Mouse (Mus musculus) mouse trophoblast stem cell (cell line): ENCODE results near the gene Larp6.

Experiments
- in situ Hi-C, 2 experiments: fragments of 300-500 bp; cut with MseI, MboI; formaldehyde crosslinking; loops; 2 replicates in 1 of 2; 3 replicates in 1 of 2; pipeline ENCODE4 v1.15.1; 2025

Larp6 gene

GRCm38 (mm10) chr9:60712771-60713541, at the start of gene Larp6:
Larp6 (plus strand) TSS chr9:60712989.
- in situ Hi-C loops = loop anchor here in 1 of 2 experiments (10.0 kb wide), 1 partner anchor 142 kb away; no protein-coding TSS in a partner anchor

- in situ Hi-C loops = no loop called here
Observed at GRCm38 (mm10) chr9:60664385-60664784, 48.4 kb upstream of the Larp6 start.

DNA sequence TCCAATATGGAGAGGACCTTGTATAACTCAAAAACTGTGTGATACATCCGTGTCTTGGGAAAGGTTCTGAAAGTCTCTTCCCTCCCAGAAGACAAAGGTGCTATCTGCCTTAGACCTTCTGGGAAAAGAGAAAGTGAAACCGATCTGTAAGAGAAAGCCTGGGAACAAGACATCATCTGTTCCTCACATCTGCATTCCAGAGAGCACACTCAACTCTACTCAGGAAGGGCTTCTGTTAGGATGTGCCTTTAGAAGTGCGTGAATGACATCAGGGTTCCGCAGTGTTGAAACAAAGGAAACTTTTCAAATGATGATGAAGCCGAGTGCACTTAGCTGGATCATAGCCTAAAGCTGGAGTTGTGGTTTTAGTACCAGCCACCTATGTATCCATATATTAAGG, 47.9 kb upstream of the Larp6 start:
- in situ Hi-C loops = no loop called here

DNA sequence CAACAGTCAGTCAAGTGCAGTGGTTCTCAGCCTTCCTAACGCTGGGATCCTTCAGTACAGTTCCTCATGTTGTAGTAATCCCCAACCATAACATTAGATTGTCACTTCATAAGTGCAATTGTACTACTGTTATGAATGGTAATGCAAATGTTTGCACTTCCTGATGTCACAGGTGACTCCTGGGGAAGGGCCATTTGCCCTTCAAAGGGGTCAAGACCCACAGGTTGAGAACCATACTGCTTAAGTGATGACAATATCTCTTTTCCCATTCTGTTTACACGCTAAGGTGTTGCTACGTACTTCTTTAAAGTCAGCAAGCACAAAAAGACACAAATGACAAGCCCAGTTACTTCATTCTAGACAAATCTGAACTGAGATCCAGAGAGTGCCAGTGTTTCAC, 47.3 kb upstream of the Larp6 start:
- in situ Hi-C loops = no loop called here

GRCm38 (mm10) chr9:60668886-60669285, 43.9 kb upstream of the Larp6 start:
- in situ Hi-C loops = no loop called here

DNA sequence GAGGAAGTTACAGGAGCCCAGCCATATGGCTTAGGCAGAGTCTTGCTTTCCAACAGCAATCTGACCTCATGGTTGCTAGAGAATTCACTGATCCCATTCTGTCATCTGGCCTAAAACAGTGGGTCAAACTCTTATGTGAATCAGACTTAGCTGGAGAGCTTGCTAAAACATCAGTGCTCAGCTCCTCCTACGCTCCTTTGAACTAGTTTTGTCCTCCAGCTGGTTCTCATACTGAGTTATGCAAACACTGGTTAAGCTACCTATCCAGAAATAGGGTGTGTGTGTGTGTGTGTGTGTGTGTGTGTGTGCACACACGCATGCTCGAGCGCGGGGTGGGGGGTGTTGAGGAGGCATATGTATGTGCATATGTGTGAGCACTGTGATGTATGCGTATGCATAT, 40.2 kb upstream of the Larp6 start:
- in situ Hi-C loops = no loop called here

DNA sequence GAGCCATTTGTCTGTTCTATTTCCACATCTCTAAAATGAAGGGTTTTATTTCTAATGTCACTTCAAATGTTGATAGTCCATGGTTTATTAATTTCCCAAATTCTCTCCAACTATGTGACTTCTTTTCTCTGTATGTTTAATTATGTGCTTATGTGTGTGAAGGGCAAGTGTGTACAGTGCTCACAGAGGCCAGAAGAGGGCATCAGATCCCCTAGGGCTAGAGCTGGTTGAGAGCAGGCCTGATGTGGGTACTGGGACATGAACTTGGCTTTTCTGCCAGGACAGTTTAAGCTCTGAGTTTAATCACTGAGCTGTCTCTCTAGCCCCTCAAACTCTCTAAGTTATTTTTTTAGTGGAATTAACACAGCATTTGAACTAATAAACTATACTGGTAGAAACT, 38.0 kb upstream of the Larp6 start:
- in situ Hi-C loops = no loop called here

GRCm38 (mm10) chr9:60676429-60676828, 36.4 kb upstream of the Larp6 start:
- in situ Hi-C loops = no loop called here

DNA sequence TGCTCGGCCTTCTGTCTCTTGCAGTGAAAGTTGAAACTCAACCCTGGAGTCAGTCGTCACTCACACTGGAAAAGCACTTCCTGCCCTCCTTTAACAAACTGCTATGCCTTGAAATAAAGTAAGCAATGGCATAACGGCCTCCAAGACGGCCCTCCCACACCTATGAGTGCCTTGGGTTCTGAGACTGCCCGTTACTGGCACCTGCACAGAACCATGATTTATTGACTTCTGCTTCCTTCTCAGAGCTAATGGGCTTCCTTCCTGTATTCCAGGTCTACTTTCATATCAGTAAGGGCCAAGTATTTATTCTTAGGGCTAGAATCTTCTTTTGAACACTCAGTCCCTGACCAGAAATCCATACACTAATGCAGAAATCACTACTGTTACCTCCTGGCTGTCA, 33.9 kb upstream of the Larp6 start:
- in situ Hi-C loops = no loop called here

GRCm38 (mm10) chr9:60681005-60681404, 31.8 kb upstream of the Larp6 start:
- in situ Hi-C loops = no loop called here

- in situ Hi-C loops = no loop called here
Observed at GRCm38 (mm10) chr9:60682753-60683152, 30.0 kb upstream of the Larp6 start.

- in situ Hi-C loops = no loop called here
Observed at GRCm38 (mm10) chr9:60687415-60687814, 25.4 kb upstream of the Larp6 start.

DNA sequence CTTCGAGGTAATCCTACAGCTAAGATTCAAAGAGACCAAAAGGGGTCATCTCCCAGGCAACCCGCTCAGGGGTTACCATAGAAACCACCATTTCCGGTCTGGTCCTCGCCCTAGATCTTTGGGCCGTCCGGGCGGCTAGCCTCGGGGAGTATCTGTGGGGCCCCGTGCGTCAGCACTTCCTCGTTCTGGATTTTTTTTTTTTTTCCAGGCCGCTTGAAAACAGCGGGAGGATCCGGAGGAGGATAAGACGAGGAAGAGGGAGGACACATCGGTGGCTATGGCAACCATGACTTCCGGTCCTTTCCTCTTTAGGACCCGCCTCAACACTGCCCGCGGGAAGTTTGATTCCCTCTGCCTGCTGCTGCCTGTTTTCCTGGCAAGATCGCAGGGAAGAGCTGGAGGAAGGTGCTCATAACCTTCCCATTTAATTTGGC, 24.9 kb upstream of the Larp6 start, which contains the start of gene Lrrc49:
Lrrc49 (minus strand) TSS at position 268 of the 434 bp plus-strand sequence.
- in situ Hi-C loops = no loop called here

DNA sequence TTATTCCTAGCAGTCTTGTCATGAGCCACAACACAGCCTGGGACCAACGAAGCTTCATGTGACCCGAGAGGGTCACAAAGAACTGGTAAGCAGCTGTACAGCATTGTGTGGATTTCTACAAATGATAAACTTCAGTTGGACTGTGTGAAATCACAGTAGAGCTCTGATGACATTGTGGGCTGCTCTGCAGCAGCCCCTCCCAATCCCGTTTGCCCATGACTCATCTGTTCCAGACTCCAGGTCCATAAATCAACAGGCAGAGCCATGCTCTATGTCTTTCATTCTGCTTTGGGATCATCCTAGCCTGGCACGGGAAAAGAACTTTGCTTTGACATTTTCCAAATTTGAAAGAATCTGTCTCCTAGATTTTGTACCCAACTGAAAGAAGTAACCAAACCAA, 20.2 kb upstream of the Larp6 start:
- in situ Hi-C loops = loop anchor here in 1 of 2 experiments (10.0 kb wide), 1 partner anchor 52 kb away; no protein-coding TSS in a partner anchor

DNA sequence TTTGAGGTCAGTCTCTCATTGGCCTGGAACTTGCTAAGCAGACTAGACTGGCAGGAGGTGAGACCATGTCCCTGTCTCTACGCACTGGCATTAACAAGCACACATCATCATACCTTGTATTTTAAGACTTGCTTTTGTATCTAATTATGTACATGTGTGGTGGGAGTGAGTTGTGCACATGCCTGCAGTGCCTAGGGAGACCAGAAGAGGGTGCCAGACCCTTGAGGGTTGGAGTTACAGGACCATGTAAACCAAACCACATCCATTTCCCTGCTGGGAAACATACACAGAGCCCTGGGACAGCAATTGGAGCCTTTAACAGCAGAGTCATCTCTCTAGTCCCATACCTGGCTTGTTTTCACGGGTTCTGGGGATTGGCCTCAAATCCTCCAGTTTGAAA, 18.8 kb upstream of the Larp6 start:
- in situ Hi-C loops = loop anchor here in 1 of 2 experiments (10.0 kb wide), 1 partner anchor 51 kb away; no protein-coding TSS in a partner anchor

DNA sequence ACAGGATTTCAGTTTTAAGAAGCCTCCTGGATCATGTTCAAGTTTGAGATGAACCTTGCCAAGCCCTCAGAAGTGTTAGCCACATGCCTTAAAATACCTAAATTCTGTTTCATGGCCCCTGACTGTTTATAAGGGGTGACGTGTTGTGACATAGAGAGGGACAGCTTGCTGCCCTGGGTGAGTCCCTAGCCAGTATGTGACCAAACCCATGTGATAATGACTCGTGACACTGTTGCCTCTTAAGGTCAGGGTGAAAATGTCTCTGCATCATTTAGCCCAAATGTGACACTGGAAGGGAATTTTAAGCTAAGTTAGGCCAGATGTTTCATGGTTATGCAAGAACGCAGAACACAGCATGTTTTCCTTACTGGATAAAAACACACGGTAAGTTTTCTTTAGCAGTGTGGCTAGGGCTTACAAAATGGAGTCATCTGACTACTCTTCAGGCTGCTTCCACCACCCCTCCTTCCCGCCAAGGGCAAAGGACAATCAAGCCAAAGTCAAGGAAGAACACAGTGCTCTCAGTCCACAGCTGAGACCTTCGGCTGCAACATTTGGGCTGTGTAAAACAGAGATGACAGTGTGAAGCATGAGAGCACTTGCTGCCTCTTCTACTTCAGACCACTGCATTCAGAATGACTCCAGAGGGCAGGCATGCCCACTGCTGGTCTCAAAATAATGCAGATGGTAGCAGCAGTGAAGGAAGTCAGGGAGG, 16.4 kb upstream of the Larp6 start:
- in situ Hi-C loops = loop anchor here in 1 of 2 experiments (10.0 kb wide), 1 partner anchor 48 kb away; no protein-coding TSS in a partner anchor

DNA sequence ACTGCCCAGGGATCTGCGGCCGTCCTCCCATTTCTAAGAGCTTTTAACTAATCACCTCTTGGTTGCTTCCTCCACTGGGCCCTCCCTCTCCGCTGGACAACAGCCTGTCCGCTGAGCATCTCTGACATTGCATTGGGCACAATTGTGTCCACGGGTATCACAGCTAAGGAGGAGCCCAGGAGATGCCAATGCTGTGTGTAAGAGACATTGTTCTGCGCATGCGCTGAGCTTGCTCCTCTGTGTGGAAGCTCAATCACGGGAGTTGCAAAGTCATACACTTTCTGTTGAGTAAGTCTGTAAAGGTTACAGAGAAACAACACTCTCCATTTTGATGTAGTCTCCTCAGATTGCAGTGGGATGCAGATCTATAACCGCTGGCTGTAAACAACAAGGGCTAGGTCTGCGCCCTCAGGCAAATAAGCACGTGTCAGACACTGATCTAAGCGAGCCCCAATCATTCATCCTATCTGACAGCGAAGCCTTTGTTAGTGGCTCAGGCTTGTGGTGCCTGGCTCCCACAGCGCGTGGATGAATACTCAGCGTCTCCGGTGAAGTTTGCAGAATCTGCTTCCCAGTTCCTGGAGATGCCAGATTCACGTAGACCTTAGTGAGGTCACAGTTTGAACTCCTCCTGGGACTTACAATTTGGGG, 13.1 kb upstream of the Larp6 start:
- in situ Hi-C loops = loop anchor here in 1 of 2 experiments (10.0 kb wide), 1 partner anchor 45 kb away; no protein-coding TSS in a partner anchor

- in situ Hi-C loops = no loop called here
Observed at GRCm38 (mm10) chr9:60707594-60707993, 5.2 kb upstream of the Larp6 start.

DNA sequence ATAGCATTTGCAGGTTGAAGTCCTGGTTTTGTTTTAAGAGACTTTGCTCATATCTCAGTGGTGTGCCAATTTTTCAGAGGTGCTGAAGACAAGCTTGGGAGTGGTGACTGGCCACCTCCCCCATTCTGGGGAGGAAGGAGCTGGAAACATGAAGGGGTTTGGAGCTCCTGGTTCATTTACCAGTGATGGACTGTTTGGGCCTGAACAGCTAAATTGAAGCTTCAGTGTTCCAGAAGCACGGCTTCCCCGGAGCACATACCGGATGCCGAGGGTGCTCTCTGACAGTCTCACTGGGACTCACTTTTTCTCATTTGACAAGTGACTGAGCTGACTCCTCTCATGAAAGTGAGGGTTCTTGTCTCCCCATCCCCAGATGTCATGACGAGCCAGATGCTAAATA, 4.2 kb upstream of the Larp6 start:
- in situ Hi-C loops = no loop called here

DNA sequence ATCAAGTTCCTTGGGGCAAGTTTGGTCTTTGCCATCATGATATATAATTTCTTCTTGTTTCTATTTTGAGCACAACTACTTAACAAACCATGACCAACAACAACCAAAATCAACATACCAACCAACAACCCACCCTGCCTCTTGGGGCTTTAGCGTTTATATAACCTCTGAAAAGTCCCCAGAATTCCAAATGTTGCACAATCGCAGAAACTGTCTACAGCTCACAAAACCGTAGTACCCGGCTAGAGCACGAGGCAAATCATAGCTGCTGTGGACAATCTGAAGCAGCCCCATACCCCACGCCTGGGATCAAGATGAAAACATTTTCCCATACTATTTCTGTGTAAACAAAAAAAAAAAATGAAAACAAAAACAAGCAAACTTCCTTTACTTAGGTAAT, 3.1 kb upstream of the Larp6 start:
- in situ Hi-C loops = loop anchor here in 1 of 2 experiments (10.0 kb wide), 1 partner anchor 145 kb away; no protein-coding TSS in a partner anchor

GRCm38 (mm10) chr9:60712011-60712410, 778 bp upstream of the Larp6 start:
- in situ Hi-C loops = loop anchor here in 1 of 2 experiments (10.0 kb wide), 1 partner anchor 143 kb away; no protein-coding TSS in a partner anchor

GRCm38 (mm10) chr9:60713616-60714015, 827 bp downstream of the Larp6 start:
- in situ Hi-C loops = loop anchor here in 1 of 2 experiments (10.0 kb wide), 1 partner anchor 141 kb away; no protein-coding TSS in a partner anchor
